Mouse (Mus musculus) mesoderm, embryonic 11.5 days (tissue): Measurements from ENCODE around the gene Mtmr14.

Source experiments
- DNase-seq: peaks from one replicate; pipeline ENCODE4 v3.0.0-alpha.2; 2012; ENCODE audit warnings: low read depth, low spot score

The Mtmr14 gene

DNA sequence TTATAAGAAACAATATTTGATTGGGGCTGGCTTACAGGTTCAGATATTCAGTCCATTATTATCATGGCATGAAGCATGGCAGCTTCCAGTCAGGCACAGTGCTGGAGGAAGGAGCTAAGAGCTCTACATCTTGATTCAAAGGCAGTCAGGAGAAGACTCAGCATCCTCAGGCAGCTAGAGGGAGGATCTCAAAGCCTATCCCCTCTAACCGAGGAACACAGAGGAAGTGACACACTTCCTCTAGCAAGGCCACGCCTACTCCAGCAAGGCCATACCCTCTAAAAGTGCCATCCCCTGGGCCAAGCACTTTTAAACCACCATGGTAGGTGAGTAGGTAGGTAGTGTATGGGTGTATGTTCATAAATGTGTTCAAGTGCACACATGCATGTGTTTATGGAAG is 92.9 kb downstream of the Mtmr14 start:
- DNase-seq, result no peak
